Mouse (Mus musculus): Measurements from ENCODE around the gene Sec24a.
"Not testable (repeated sequence)": the region's sequence is repeated elsewhere in the genome, so short reads cannot be mapped to it uniquely, and the experiment has no call there.

Gene Sec24a

GRCm38 (mm10) chr11:51763213-51763907 lies at the start of gene Sec24a, which contains the start of gene Sar1b:
Gene Sec24a (minus strand): TSS chr11:51763634.
Gene Sar1b (plus strand): TSS chr11:51763687.
- DNase-seq = peak; percentile 66 to 68

GRCm38 (mm10) chr11:51812022-51812546 lies 48.6 kb upstream of the Sec24a start:
- DNase-seq = no peak

GRCm38 (mm10) chr11:51811230-51811629 lies 47.8 kb upstream of the Sec24a start:
- no peak for DNase-seq

GRCm38 (mm10) chr11:51809632-51810224 lies 46.3 kb upstream of the Sec24a start:
- DNase-seq = no peak

- no peak for DNase-seq
These were observed 43.9 kb upstream of the Sec24a start for GRCm38 (mm10) chr11:51807108-51807879.

GRCm38 (mm10) chr11:51805221-51805981 lies 42.0 kb upstream of the Sec24a start:
- peak; percentile 56 to 73 for DNase-seq

- no peak for DNase-seq
These were observed 37.3 kb upstream of the Sec24a start for GRCm38 (mm10) chr11:51800634-51801325.

- DNase-seq = no peak
These were observed 32.8 kb upstream of the Sec24a start for GRCm38 (mm10) chr11:51796272-51796671.

- DNase-seq = no peak
These were observed 27.2 kb upstream of the Sec24a start for GRCm38 (mm10) chr11:51790662-51791061.

- DNase-seq = not testable (repeated sequence)
These were observed 26.3 kb upstream of the Sec24a start for GRCm38 (mm10) chr11:51789735-51790134.

GRCm38 (mm10) chr11:51785926-51786325 lies 22.5 kb upstream of the Sec24a start:
- DNase-seq = peak in 1 of 2 experiments; percentile 13

GRCm38 (mm10) chr11:51782721-51783120 lies 19.3 kb upstream of the Sec24a start:
- DNase-seq = no peak

GRCm38 (mm10) chr11:51780773-51781267 lies 17.4 kb upstream of the Sec24a start:
- no peak for DNase-seq

GRCm38 (mm10) chr11:51777478-51777877 lies 14.0 kb upstream of the Sec24a start:
- DNase-seq = no peak

- no peak for DNase-seq
These were observed 12.1 kb upstream of the Sec24a start for GRCm38 (mm10) chr11:51775507-51775906.

GRCm38 (mm10) chr11:51768296-51768695 lies 4.9 kb upstream of the Sec24a start:
- no peak for DNase-seq

GRCm38 (mm10) chr11:51767579-51768220 lies 4.3 kb upstream of the Sec24a start:
- DNase-seq = no peak

GRCm38 (mm10) chr11:51764816-51765215 lies 1.4 kb upstream of the Sec24a start:
- no peak for DNase-seq

GRCm38 (mm10) chr11:51763955-51764354 lies 521 bp upstream of the Sec24a start:
- no peak for DNase-seq

- DNase-seq = no peak
These were observed 2.2 kb downstream of the Sec24a start for GRCm38 (mm10) chr11:51761241-51761640.
